Mouse (Mus musculus) spleen, postnatal 36 days (tissue): ENCODE measurements around the gene Gsg1l.
A peak's percentile ranks its signal among the peaks of the same experiment; 100 is the strongest.

Experiments used
- DNase-seq, 2 experiments: peaks; one replicate each; pipeline ENCODE4 v3.0.0; 2022; ENCODE audit warnings: low spot score in 2 of 2, mixed read lengths in 1 of 2

Gene Gsg1l

GRCm38 (mm10) chr7:125942365-125943090 is 139.7 kb downstream of the Gsg1l start:
- DNase-seq: no peak

- no peak for DNase-seq
Observed at GRCm38 (mm10) chr7:125934319-125934718, 147.9 kb downstream of the Gsg1l start.

- DNase-seq: no peak
Observed at GRCm38 (mm10) chr7:125933356-125934244, 148.6 kb downstream of the Gsg1l start.

- no peak for DNase-seq
Observed at GRCm38 (mm10) chr7:125931602-125932001, 150.6 kb downstream of the Gsg1l start.

- no peak for DNase-seq
Observed at GRCm38 (mm10) chr7:125924044-125924443, 158.2 kb downstream of the Gsg1l start.

GRCm38 (mm10) chr7:125920801-125921200 is 161.4 kb downstream of the Gsg1l start:
- peak; percentile 78 to 82 for DNase-seq

GRCm38 (mm10) chr7:125900386-125901161 is 181.6 kb downstream of the Gsg1l start:
- DNase-seq: no peak

GRCm38 (mm10) chr7:125899916-125900315 is 182.3 kb downstream of the Gsg1l start:
- no peak for DNase-seq

- no peak for DNase-seq
Observed at GRCm38 (mm10) chr7:125899036-125899435, 183.2 kb downstream of the Gsg1l start.

GRCm38 (mm10) chr7:125897059-125897458 is 185.2 kb downstream of the Gsg1l start:
- no peak for DNase-seq

- DNase-seq: no peak
Observed at GRCm38 (mm10) chr7:125893621-125894020, 188.6 kb downstream of the Gsg1l start.

GRCm38 (mm10) chr7:125888373-125888772 is 193.8 kb downstream of the Gsg1l start:
- no peak for DNase-seq

- no peak for DNase-seq
Observed at GRCm38 (mm10) chr7:125887761-125888160, 194.4 kb downstream of the Gsg1l start.

- DNase-seq: no peak
Observed at GRCm38 (mm10) chr7:125887124-125887523, 195.1 kb downstream of the Gsg1l start.

- no peak for DNase-seq
Observed at GRCm38 (mm10) chr7:125886116-125886680, 196.0 kb downstream of the Gsg1l start.

- no peak for DNase-seq
Observed at GRCm38 (mm10) chr7:125883232-125883631, 199.0 kb downstream of the Gsg1l start.

- no peak for DNase-seq
Observed at GRCm38 (mm10) chr7:125878040-125878439, 204.2 kb downstream of the Gsg1l start.

- DNase-seq: no peak
Observed at GRCm38 (mm10) chr7:125873971-125874495, 208.2 kb downstream of the Gsg1l start.

- DNase-seq: no peak
Observed at GRCm38 (mm10) chr7:125872874-125873273, 209.3 kb downstream of the Gsg1l start.

- DNase-seq: no peak
Observed at GRCm38 (mm10) chr7:125872202-125872580, 210.0 kb downstream of the Gsg1l start.

- no peak for DNase-seq
Observed at GRCm38 (mm10) chr7:125871404-125872201, 210.6 kb downstream of the Gsg1l start.
